Mouse (Mus musculus) C2C12 (cell line): Measurements from ENCODE around the gene Sipa1l3. TPM values are rescaled to one million over a fixed set of nuclear protein-coding genes. Genes with fewer than 3 reads are reported as not detected.

Experiments
- H3K27me3 ChIP-seq: one replicate; pipeline ENCODE4 v1.6.1; 2011; ENCODE audit not compliant: control insufficient read depth, insufficient read depth, insufficient read length
- H3K36me3 ChIP-seq: one replicate; pipeline ENCODE4 v1.6.1; 2011; ENCODE audit not compliant: control insufficient read depth, insufficient read depth
- H3K4me3 ChIP-seq: one replicate; pipeline ENCODE4 v1.5.1; 2011; ENCODE audit warnings: mild to moderate bottlenecking, control low read depth; ENCODE audit not compliant: poor library complexity, insufficient read depth, severe bottlenecking
- H3K79me2 ChIP-seq: one replicate; pipeline ENCODE4 v1.6.1; 2011; ENCODE audit not compliant: control insufficient read depth, insufficient read depth
- H3K79me3 ChIP-seq: one replicate; pipeline ENCODE4 v1.6.1; 2011; ENCODE audit warnings: low read depth, control low read depth
- H3ac ChIP-seq: one replicate; pipeline ENCODE3; 2011; ENCODE audit warnings: low read depth; ENCODE audit not compliant: control insufficient read depth, insufficient read length
- CEBPB ChIP-seq: IDR thresholded peaks from one replicate; pipeline ENCODE4 v1.6.1; 2011; ENCODE audit warnings: low read depth, mild to moderate bottlenecking, control low read depth, moderate library complexity
- CTCF ChIP-seq: IDR thresholded peaks from one replicate; pipeline ENCODE4 v1.5.1; 2011; ENCODE audit not compliant: control insufficient read depth, insufficient read depth, insufficient read length
- FOSL1 ChIP-seq: IDR thresholded peaks from one replicate; pipeline ENCODE4 v1.8.0; 2011; ENCODE audit warnings: mild to moderate bottlenecking, low read length; ENCODE audit not compliant: poor library complexity, insufficient read depth, severe bottlenecking
- MAX ChIP-seq: IDR thresholded peaks from one replicate; pipeline ENCODE4 v1.6.1; 2011; ENCODE audit warnings: mild to moderate bottlenecking, control low read depth
- MYOD1 ChIP-seq: IDR thresholded peaks from one replicate; pipeline ENCODE4 v1.6.1; 2011; ENCODE audit warnings: low read depth; ENCODE audit not compliant: control insufficient read depth, insufficient read length
- MYOG ChIP-seq: IDR thresholded peaks from one replicate; pipeline ENCODE4 v1.6.1; 2011; ENCODE audit not compliant: control insufficient read depth, insufficient read length; ENCODE audit errors: extremely low read depth
- USF1 ChIP-seq: IDR thresholded peaks from one replicate; pipeline ENCODE4 v1.6.1; 2011; ENCODE audit warnings: low read depth, mild to moderate bottlenecking, control low read depth, moderate library complexity
- polyA plus RNA-seq: library from polyadenylated mRNA; unstranded; fragments of >200 nt; fragmentation: generic; extraction: Trizol; gene quantifications from one replicate; pipeline ENCODE4 v1.2.1, GENCODE M21; 2012; ENCODE audit warnings: missing spikeins

The Sipa1l3 gene
- polyA plus RNA-seq, 1 experiment = 30.1 TPM

DNA sequence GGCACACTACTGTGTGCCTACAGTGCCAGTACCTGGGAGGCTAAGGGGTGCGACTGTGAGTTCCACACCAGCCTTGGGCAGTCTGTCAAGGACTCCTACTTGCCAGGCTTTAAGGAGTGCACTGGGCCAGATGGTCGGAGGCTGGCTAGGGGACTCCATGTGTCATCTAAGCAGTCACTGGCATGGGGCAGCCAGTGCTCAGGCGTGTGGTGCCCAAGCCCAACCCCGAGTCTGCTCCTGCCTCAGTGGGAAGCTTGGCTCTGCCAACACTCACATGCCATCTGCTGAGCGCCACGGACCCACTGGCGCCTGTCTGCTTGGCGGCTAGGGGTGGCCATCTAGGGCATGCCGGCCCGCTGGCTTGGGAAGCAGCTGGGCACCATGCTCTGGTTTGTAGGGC is 125.1 kb downstream of the Sipa1l3 start:
- H3K79me3 ChIP-seq = no peaks in the 10 kb centered on the region
- TF ChIP-seq MAX (no peak), FOSL1 (no peak), MYOG (no peak), CEBPB (no peak), USF1 (no peak), MYOD1 (no peak), CTCF (no peak)
- no peaks in the 10 kb centered on the region for H3K27me3 ChIP-seq
- H3K36me3 ChIP-seq = peaks cover 23% of the 10 kb centered on the region
- no peaks in the 10 kb centered on the region for H3K79me2 ChIP-seq
- no peak overlapping the region for H3ac ChIP-seq
- no peak overlapping the region for H3K4me3 ChIP-seq

DNA sequence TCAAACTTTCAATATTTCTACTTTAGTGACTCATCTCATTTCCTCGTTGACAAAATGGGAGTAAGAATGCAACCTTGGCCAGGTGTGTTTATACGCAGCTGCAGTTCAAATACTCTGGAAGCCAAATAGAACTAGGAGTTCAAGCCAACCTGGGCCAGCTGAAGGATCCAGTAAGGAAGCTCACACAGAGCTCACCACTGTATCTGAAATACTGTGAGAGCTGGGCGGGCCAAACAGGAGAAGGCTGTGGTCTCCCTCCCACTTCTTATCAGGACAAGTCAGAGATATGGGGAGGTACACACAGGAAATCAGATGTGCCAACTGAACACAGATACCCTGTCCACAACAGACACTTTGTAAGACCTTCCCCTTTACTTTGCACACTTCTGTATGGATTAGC is 125.6 kb downstream of the Sipa1l3 start:
- no peaks in the 10 kb centered on the region for H3K79me2 ChIP-seq
- peaks cover 23% of the 10 kb centered on the region for H3K36me3 ChIP-seq
- H3K27me3 ChIP-seq = no peaks in the 10 kb centered on the region
- H3K4me3 ChIP-seq = no peak overlapping the region
- no peak overlapping the region for H3ac ChIP-seq
- TF ChIP-seq MAX = no peak
- TF ChIP-seq MYOG = no peak
- TF ChIP-seq USF1 = no peak
- TF ChIP-seq CTCF = no peak
- TF ChIP-seq FOSL1 = no peak
- TF ChIP-seq MYOD1 = no peak
- TF ChIP-seq CEBPB = no peak
- H3K79me3 ChIP-seq = no peaks in the 10 kb centered on the region

DNA sequence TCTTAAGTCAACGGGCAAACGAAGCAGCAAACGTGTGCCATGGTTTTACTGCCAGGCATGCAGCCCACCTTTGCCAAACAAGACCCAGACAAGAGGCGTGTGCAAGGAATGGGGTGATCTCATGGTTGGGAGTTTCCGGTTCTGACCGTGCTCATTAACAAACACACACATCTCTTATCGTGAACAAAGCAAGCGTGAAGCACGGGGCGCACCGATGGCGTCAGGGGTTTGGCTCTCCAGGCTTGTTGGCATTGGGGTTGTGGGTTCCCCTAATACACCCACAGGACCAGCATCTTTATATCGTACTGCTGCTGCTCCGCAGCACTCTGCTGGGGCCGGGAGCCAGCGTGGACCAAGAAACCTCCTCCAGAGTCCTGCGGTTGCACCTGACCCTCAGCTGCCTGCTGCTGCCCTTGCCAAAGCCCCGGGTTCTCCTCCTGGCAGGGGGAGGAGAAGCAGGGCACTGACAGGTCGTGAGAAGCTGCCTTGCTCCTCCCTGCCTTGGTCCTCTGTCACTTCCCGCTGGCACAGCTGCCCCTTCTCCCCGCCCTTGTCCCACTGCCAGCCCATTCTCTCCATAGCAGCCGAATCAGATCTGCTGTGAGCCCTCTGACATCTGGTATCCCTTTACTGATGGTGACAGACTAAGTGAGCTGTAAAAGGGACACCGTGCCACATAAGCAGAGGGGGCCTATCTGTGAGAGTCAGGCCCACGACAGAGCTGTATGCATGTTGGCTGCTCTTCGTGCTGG is 126.5 kb downstream of the Sipa1l3 start:
- Histone ChIP-seq H3ac (no peak overlapping the region), H3K36me3 (peaks cover 23% of the 10 kb centered on the region), H3K79me3 (no peaks in the 10 kb centered on the region), H3K27me3 (no peaks in the 10 kb centered on the region), H3K79me2 (no peaks in the 10 kb centered on the region), H3K4me3 (no peak overlapping the region)
- no peak for TF ChIP-seq FOSL1
- no peak for TF ChIP-seq CEBPB
- TF ChIP-seq CTCF = no peak
- TF ChIP-seq USF1 = no peak
- TF ChIP-seq MYOG = no peak
- no peak for TF ChIP-seq MAX
- TF ChIP-seq MYOD1 = no peak

DNA sequence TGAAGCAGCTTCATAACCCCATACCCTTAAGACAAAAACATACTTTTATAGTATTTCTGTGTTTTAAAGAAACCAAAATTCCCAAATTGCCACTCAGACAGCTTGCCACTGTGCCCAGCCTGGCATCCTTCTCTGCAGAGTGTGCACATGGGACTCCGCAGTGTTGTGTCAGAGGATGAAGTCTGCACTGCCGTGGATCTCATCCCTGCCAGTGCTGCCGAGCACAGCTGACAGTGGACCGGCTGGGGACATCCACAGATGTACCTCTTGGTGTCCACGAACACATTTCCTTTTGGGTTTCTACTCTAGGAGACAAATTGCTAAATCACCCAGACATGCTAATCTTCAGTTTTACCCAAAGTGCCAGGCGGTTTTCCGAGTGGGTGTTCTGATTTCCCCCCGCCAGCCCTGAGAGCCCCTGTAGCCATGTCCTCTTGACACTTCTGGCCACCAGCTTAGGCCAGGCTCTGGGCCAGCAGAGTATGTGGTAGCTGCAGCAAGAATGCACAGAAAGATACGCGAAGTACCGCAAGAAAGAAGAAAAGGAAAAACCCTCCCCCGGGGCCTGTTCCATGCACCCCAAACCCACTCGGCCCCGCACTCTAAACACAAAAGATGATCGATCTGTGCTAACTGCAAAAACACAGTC is 127.2 kb downstream of the Sipa1l3 start:
- Histone ChIP-seq H3K27me3 (no peaks in the 10 kb centered on the region), H3K4me3 (no peak overlapping the region), H3K79me2 (no peaks in the 10 kb centered on the region), H3K36me3 (peaks cover 18% of the 10 kb centered on the region), H3K79me3 (no peaks in the 10 kb centered on the region), H3ac (no peak overlapping the region)
- no peak for TF ChIP-seq MAX
- TF ChIP-seq CTCF = no peak
- TF ChIP-seq FOSL1 = no peak
- TF ChIP-seq USF1 = no peak
- TF ChIP-seq MYOD1 = no peak
- no peak for TF ChIP-seq MYOG
- TF ChIP-seq CEBPB = no peak

DNA sequence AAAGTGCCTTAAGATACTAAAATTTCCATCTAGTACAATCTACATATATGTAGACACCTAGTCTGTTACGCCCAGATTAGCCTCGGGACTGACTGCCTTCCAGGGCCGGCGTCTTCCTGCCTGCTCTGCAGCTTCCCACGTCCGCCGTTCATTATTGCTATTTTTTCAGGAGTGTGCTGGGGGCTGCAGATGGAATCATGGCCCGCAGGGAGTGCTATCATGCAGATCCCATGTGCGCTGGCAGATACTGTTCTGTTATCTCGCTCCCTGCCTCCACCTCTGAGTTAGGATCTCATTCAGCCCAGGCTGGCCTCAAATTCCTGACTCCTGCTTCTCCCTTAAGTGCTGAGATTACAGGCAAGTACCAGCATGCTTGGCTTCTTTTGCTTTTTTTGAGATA is 128.2 kb downstream of the Sipa1l3 start:
- Histone ChIP-seq H3ac (no peak overlapping the region), H3K36me3 (peaks cover 10% of the 10 kb centered on the region), H3K4me3 (no peak overlapping the region), H3K27me3 (no peaks in the 10 kb centered on the region), H3K79me2 (no peaks in the 10 kb centered on the region), H3K79me3 (no peaks in the 10 kb centered on the region)
- TF ChIP-seq MYOD1 (no peak), MYOG (no peak), FOSL1 (no peak), MAX (no peak), CEBPB (no peak), USF1 (no peak), CTCF (no peak)
